Mouse (Mus musculus): ENCODE measurements around the gene Rnf4. TPM values are rescaled to one million over a fixed set of nuclear protein-coding genes. Genes with fewer than 3 reads are reported as not detected.

Rnf4 gene
- total RNA-seq, 2 experiments from 2014 or later, result 120 to 145 TPM

- no peak for ATAC-seq (replicated peaks; ENCODE audit: poor library complexity)
These were observed 62.2 kb downstream of the Rnf4 start for GRCm38 (mm10) chr5:34398326-34398725.

Other genes starting within 250 kb of the Rnf4 start
- gene Poln, start 166.8 kb upstream of the Rnf4 start, total RNA-seq (2015), result 1.7 and 2.1 TPM in 2 replicates
- gene Poln, start 166.8 kb upstream of the Rnf4 start, total RNA-seq (2017), result 1.2 and 2.5 TPM in 2 replicates
- gene Haus3, start 166.8 kb upstream of the Rnf4 start, total RNA-seq (2015), result 90.0 and 96.2 TPM in 2 replicates
- gene Haus3, start 166.8 kb upstream of the Rnf4 start, total RNA-seq (2017), result 108 and 158 TPM in 2 replicates
- gene Mxd4, start 148.6 kb upstream of the Rnf4 start, total RNA-seq (2015), result 14.7 and 17.4 TPM in 2 replicates
- 20.1 and 21.0 TPM in 2 replicates for gene Mxd4, start 148.6 kb upstream of the Rnf4 start, total RNA-seq (2017)
- gene Zfyve28, start 47.8 kb upstream of the Rnf4 start, total RNA-seq (2015), result 0.25 and 0.46 TPM in 2 replicates
- gene Zfyve28, start 47.8 kb upstream of the Rnf4 start, total RNA-seq (2017), result 0.04 and 0.10 TPM in 2 replicates
- not detected in 2 replicates for gene Cfap99, start 47.7 kb upstream of the Rnf4 start, total RNA-seq (2015)
- not detected in 2 replicates for gene Cfap99, start 47.7 kb upstream of the Rnf4 start, total RNA-seq (2017)
- 27.1 and 38.6 TPM in 2 replicates for gene Fam193a, start 33.6 kb downstream of the Rnf4 start, total RNA-seq (2015)
- gene Fam193a, start 33.6 kb downstream of the Rnf4 start, total RNA-seq (2017), result 30.8 and 48.2 TPM in 2 replicates
- gene Tnip2, start 177.7 kb downstream of the Rnf4 start, total RNA-seq (2015), result 7.8 and 9.5 TPM in 2 replicates
- 17.6 and 22.2 TPM in 2 replicates for gene Tnip2, start 177.7 kb downstream of the Rnf4 start, total RNA-seq (2017)
- gene Sh3bp2, start 189.5 kb downstream of the Rnf4 start, total RNA-seq (2015), result 8.6 and 10.0 TPM in 2 replicates
- 21.0 and 23.0 TPM in 2 replicates for gene Sh3bp2, start 189.5 kb downstream of the Rnf4 start, total RNA-seq (2017)
- 65.1 and 71.0 TPM in 2 replicates for gene Add1, start 237.4 kb downstream of the Rnf4 start, total RNA-seq (2015)
- 83.9 and 97.8 TPM in 2 replicates for gene Add1, start 237.4 kb downstream of the Rnf4 start, total RNA-seq (2017)